Mouse (Mus musculus) ES-E14 (cell line): Measurements from ENCODE around the gene Pkdcc.

Experiments
- HCFC1 ChIP-seq: IDR thresholded peaks from 2 replicates; pipeline ENCODE4 v1.6.1; 2012; ENCODE audit warnings: low read length, inconsistent platforms, borderline replicate concordance; ENCODE audit not compliant: insufficient read depth
- MAFK ChIP-seq: IDR thresholded peaks from 2 replicates; pipeline ENCODE4 v1.6.1; 2014; ENCODE audit warnings: mild to moderate bottlenecking, low read depth, low read length, inconsistent platforms; ENCODE audit not compliant: insufficient read depth
- ZC3H11A ChIP-seq: IDR thresholded peaks from 2 replicates; pipeline ENCODE4 v1.6.1; 2012; ENCODE audit warnings: low read depth, mild to moderate bottlenecking, inconsistent platforms, low read length, borderline replicate concordance

- TF ChIP-seq MAFK (no peak), HCFC1 (no peak), ZC3H11A (no peak)
Measured at GRCm38 (mm10) chr17:83166195-83166594, 48.9 kb upstream of the Pkdcc start.
